Mouse (Mus musculus) bone marrow, adult 2 months (tissue): ENCODE measurements around the gene Fam193b.

ENCODE experiments used
- CTCF ChIP-seq: fragments of 200-500 bp; IDR thresholded peaks from 2 replicates; pipeline ENCODE4 v1.5.1; 2011; ENCODE audit warnings: low read length, control low read depth; ENCODE audit not compliant: control insufficient read depth, insufficient read depth
- POLR2A ChIP-seq: fragments of 200-500 bp; IDR thresholded peaks from 2 replicates; pipeline ENCODE4 v1.6.1; 2011; ENCODE audit warnings: low read depth, mild to moderate bottlenecking, control low read depth, low read length, borderline replicate concordance; ENCODE audit not compliant: control insufficient read depth

DNA sequence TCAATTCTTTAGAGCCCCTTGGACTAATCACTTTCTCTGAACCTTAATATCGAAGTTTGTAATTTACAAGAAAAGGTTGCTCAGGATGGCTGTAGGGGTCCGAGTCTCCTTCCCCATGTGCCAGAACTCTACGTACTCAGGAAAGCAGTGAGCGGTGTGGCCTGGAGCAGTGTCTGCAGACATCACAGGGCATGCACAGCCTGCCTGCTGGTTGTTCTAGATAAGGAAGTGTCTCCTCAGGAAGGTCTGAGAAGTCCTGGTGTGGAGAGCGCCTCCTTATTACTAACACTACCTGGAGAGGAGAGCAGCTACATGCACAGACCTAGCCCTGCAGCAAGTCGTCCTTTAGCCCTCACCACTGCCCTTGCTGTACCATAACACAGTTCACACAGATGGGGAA, 26.1 kb downstream of the Fam193b start:
- TF ChIP-seq POLR2A = no peak
- no peak for TF ChIP-seq CTCF
